Mouse (Mus musculus): ENCODE data around the gene Cox18. TPM values are rescaled to one million over a fixed set of nuclear protein-coding genes. Genes with fewer than 3 reads are reported as not detected.

Gene Cox18
- polyA plus RNA-seq (2014; fragmentation: Illumina TruSeq; extraction: RNeasy Lipid Tissue Mini Kit (QIAGEN cat#74804); ENCODE audit: low read depth, low replicate concordance): 11.6 TPM

GRCm38 (mm10) chr5:90223534-90224381 lies at the start of gene Cox18:
Gene Cox18, minus strand, starts transcription at chr5:90224001.

Other genes with a start within 250 kb of the Cox18 start
- 38.6 TPM for gene Ankrd17, start 142.6 kb upstream of the Cox18 start, polyA plus RNA-seq (2014; fragmentation: Illumina TruSeq; extraction: RNeasy Lipid Tissue Mini Kit (QIAGEN cat#74804); ENCODE audit: low read depth, low replicate concordance)
- 0.73 TPM for gene Gm9958, start 143.2 kb upstream of the Cox18 start, polyA plus RNA-seq (2014; fragmentation: Illumina TruSeq; extraction: RNeasy Lipid Tissue Mini Kit (QIAGEN cat#74804); ENCODE audit: low read depth, low replicate concordance)
- gene Alb, start 236.9 kb upstream of the Cox18 start, polyA plus RNA-seq (2014; fragmentation: Illumina TruSeq; extraction: RNeasy Lipid Tissue Mini Kit (QIAGEN cat#74804); ENCODE audit: low read depth, low replicate concordance): 58.7 TPM